ENCODE assay signal across 20 mouse cellular contexts in the genomic region with DNA sequence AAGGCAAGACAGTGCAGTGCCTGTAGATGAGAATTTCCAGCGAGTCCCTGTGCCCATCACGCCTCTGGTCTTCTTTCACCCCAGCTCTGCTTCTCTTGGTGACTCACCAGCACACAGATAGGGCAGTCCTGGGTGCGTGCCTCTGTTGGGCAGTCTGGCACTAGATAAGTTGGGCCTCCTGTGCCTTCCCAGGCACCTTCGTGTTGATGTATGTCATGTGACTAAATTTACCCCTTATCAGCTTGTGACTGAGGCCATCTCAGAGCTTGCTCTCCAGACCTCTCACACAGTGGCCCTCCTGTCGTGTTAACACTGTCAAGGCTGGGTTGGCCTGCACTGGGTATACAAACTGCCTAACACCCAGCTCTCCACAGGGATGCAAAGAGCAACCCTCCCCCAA. TPM values are rescaled to one million over a fixed set of nuclear protein-coding genes. Genes with fewer than 3 reads are reported as not detected.
DNase-seq lines count a peak whose midpoint lies in the region; ATAC-seq and TF ChIP-seq lines count a peak whose summit lies in the region.
"Had no signal": no experiment of that assay in that cellular context is flagged by ENCODE, and none has a peak within 500 bp of the region (broad histone marks: within the 10 kb centered on the region; RNA-seq: fewer than 3 reads in every experiment).

No protein-coding gene starts in this region.

- 16% methylated on average over 5 of the region's 5 CpGs for WGBS in heart, embryonic 10.5 days
- WGBS in limb, embryonic 10.5 days, result 73% methylated on average over 5 of the region's 5 CpGs
- WGBS in midbrain, embryonic 14.5 days, result 81% methylated on average over 5 of the region's 5 CpGs
- WGBS in forebrain, embryonic 10.5 days, result 90% methylated on average over 5 of the region's 5 CpGs
- WGBS in lung, adult 2 months, result 77% methylated on average over 5 of the region's 5 CpGs

- H3K9me3 ChIP-seq in heart, embryonic 10.5 days, result no peaks in the 10 kb centered on the region
- H3K9me3 ChIP-seq in limb, embryonic 10.5 days (replicated peaks), result no peaks in the 10 kb centered on the region
- H3K9me3 ChIP-seq in midbrain, embryonic 14.5 days (ENCODE audit: control insufficient read depth, low read length), result no peaks in the 10 kb centered on the region
- H3K9me3 ChIP-seq in forebrain, embryonic 10.5 days, result no peaks in the 10 kb centered on the region
- H3K9me3 ChIP-seq: limb, embryonic 15.5 days; midbrain, embryonic 13.5 days had no signal

- ATAC-seq in erythroblast, adult 5-6 weeks (replicated peaks; ENCODE audit: low FRiP score, poor library complexity, severe bottlenecking), result peak; percentile 90
- no peak for ATAC-seq in midbrain, embryonic 14.5 days (ENCODE audit: low FRiP score, low TSS enrichment)
- ATAC-seq: midbrain, embryonic 13.5 days; Patski had no signal

- H3K27ac ChIP-seq in heart, embryonic 10.5 days, result 0 out of 2 replicates have a peak overlapping the region, but pooled peaks have one; percentile 33
- H3K27ac ChIP-seq in limb, embryonic 10.5 days, result 0 out of 2 replicates have a peak overlapping the region, but pooled peaks have one; percentile 33
- no peak overlapping the region for H3K27ac ChIP-seq in midbrain, embryonic 14.5 days (replicated peaks; ENCODE audit: low read depth, low read length)
- no peak overlapping the region for H3K27ac ChIP-seq in forebrain, embryonic 10.5 days
- H3K27ac ChIP-seq: limb, embryonic 15.5 days; midbrain, embryonic 13.5 days had no signal

- H3K4me3 ChIP-seq in heart, embryonic 10.5 days, result peak overlapping the region; percentile 23
- no peak overlapping the region for H3K4me3 ChIP-seq in limb, embryonic 10.5 days
- no peak overlapping the region for H3K4me3 ChIP-seq in midbrain, embryonic 14.5 days (replicated peaks; ENCODE audit: low read depth, low read length)
- H3K4me3 ChIP-seq in forebrain, embryonic 10.5 days, result no peak overlapping the region
- H3K4me3 ChIP-seq in lung, adult 2 months (replicated peaks; ENCODE audit: extremely low read depth, low read depth, low read length), result no peak overlapping the region
- H3K4me3 ChIP-seq: limb, embryonic 15.5 days; midbrain, embryonic 13.5 days had no signal

- H3K4me1 ChIP-seq in heart, embryonic 10.5 days, result peaks cover 69% of the 10 kb centered on the region
- H3K4me1 ChIP-seq in limb, embryonic 10.5 days, result peaks cover 28% of the 10 kb centered on the region
- no peaks in the 10 kb centered on the region for H3K4me1 ChIP-seq in midbrain, embryonic 14.5 days (ENCODE audit: control insufficient read depth, insufficient read depth, low read length)
- no peaks in the 10 kb centered on the region for H3K4me1 ChIP-seq in forebrain, embryonic 10.5 days
- no peaks in the 10 kb centered on the region; the same call in 1 of the 2 replicates for H3K4me1 ChIP-seq in lung, adult 2 months (ENCODE audit: control insufficient read depth, insufficient read depth, low read length)
- H3K4me1 ChIP-seq: midbrain, embryonic 13.5 days had no signal

- H3K4me2 ChIP-seq in midbrain, embryonic 14.5 days (ENCODE audit: low read length), result no peak overlapping the region
- H3K4me2 ChIP-seq: limb, embryonic 15.5 days; midbrain, embryonic 13.5 days had no signal

- no peaks in the 10 kb centered on the region for H3K36me3 ChIP-seq in heart, embryonic 10.5 days
- no peaks in the 10 kb centered on the region for H3K36me3 ChIP-seq in limb, embryonic 10.5 days
- H3K36me3 ChIP-seq in midbrain, embryonic 14.5 days (ENCODE audit: control insufficient read depth, insufficient read depth, low read length), result no peaks in the 10 kb centered on the region
- no peaks in the 10 kb centered on the region for H3K36me3 ChIP-seq in forebrain, embryonic 10.5 days (replicated peaks)
- H3K36me3 ChIP-seq: limb, embryonic 15.5 days; midbrain, embryonic 13.5 days had no signal

- peaks cover 72% of the 10 kb centered on the region for H3K27me3 ChIP-seq in heart, embryonic 10.5 days (ENCODE audit: insufficient read depth, poor library complexity, severe bottlenecking)
- H3K27me3 ChIP-seq in limb, embryonic 10.5 days (ENCODE audit: low read depth, poor library complexity, severe bottlenecking), result peaks cover 66% of the 10 kb centered on the region
- H3K27me3 ChIP-seq in midbrain, embryonic 14.5 days (ENCODE audit: control insufficient read depth, insufficient read depth, low read length), result no peaks in the 10 kb centered on the region
- H3K27me3 ChIP-seq in forebrain, embryonic 10.5 days (ENCODE audit: poor library complexity, severe bottlenecking), result peaks cover 33% of the 10 kb centered on the region; the same call in 1 of the 2 replicates
- H3K27me3 ChIP-seq: midbrain, embryonic 13.5 days; Patski had no signal

- no peak for TF ChIP-seq POLR2A in lung, adult 2 months (IDR thresholded peaks at IDR 0.05; ENCODE audit: borderline replicate concordance, extremely low read depth, low read depth, low read length)

- no peak for DNase-seq in heart, embryonic 10.5 days (ENCODE audit: low spot score)
- no peak for DNase-seq in heart, adult 11 months
- DNase-seq in limb, embryonic 10.5 days (ENCODE audit: low spot score), result no peak
- DNase-seq in spleen, postnatal 14 days (ENCODE audit: low spot score in 2 of 2), result peak; percentile 36 to 39
- DNase-seq in midbrain, embryonic 14.5 days, result no peak
- no peak for DNase-seq in forebrain, embryonic 10.5 days (ENCODE audit: extremely low spot score, low spot score)
- DNase-seq in lung, adult 2 months, result no peak
- DNase-seq: adrenal gland, adult 8-10 months; cerebellum, adult 18-20 months; kidney, adult 2 months; layer of hippocampus, adult 9-11 months; right cerebral cortex, postnatal 25 days; thymus, postnatal 14 days had no signal

- TF ChIP-seq CTCF in lung, adult 2 months (IDR thresholded peaks at IDR 0.05; ENCODE audit: insufficient read depth, low read length), result no peak

- H3K9ac ChIP-seq in midbrain, embryonic 14.5 days (replicated peaks; ENCODE audit: low read length), result no peak overlapping the region
- H3K9ac ChIP-seq: limb, embryonic 15.5 days; midbrain, embryonic 13.5 days had no signal

RNA-seq across cellular contexts. Expression of gene Tbx2, which starts 28.3 kb away (rescaled TPM):
- 2.5 and 7.6 TPM in 2 replicates for polyA plus RNA-seq in heart, embryonic 10.5 days (2016; fragmentation: Nextera tagmentation; extraction: Ambion mirVana)
- total RNA-seq in erythroblast, adult 5-6 weeks (2015; ENCODE audit: low replicate concordance), result 0.38 TPM in 1 of 2 replicates, not detected in the other
- 0.42 and 0.85 TPM in 2 replicates for total RNA-seq in erythroblast, adult 5-6 weeks (2017; ENCODE audit: low replicate concordance)
- 4.0 and 5.3 TPM in 2 replicates for polyA plus RNA-seq in limb, embryonic 10.5 days (2016; fragmentation: Nextera tagmentation; extraction: Ambion mirVana)
- polyA plus RNA-seq in midbrain, embryonic 14.5 days (2014; fragmentation: Nextera tagmentation; extraction: Ambion mirVana), result 0.69 and 0.83 TPM in 2 replicates
- 2.5 and 3.2 TPM in 2 replicates for polyA plus RNA-seq in forebrain, embryonic 10.5 days (2016; fragmentation: Nextera tagmentation; extraction: Ambion mirVana)
- 257 and 302 TPM in 2 replicates for polyA plus RNA-seq in lung, adult 2 months (2012; rRNA removed)

RNA-seq across cellular contexts. Expression of gene Gm11444, which starts 46.1 kb away (rescaled TPM):
- polyA plus RNA-seq in heart, embryonic 10.5 days (2016; fragmentation: Nextera tagmentation; extraction: Ambion mirVana), result not detected in 2 replicates
- total RNA-seq in erythroblast, adult 5-6 weeks (2015; ENCODE audit: low replicate concordance), result not detected in 2 replicates
- not detected in 2 replicates for total RNA-seq in erythroblast, adult 5-6 weeks (2017; ENCODE audit: low replicate concordance)
- not detected in 2 replicates for polyA plus RNA-seq in limb, embryonic 10.5 days (2016; fragmentation: Nextera tagmentation; extraction: Ambion mirVana)
- not detected in 2 replicates for polyA plus RNA-seq in midbrain, embryonic 14.5 days (2014; fragmentation: Nextera tagmentation; extraction: Ambion mirVana)
- not detected in 2 replicates for polyA plus RNA-seq in forebrain, embryonic 10.5 days (2016; fragmentation: Nextera tagmentation; extraction: Ambion mirVana)
- polyA plus RNA-seq in lung, adult 2 months (2012; rRNA removed), result not detected in 2 replicates
- total RNA-seq: adrenal gland, adult 8-10 months had no signal
- polyA plus RNA-seq: embryonic facial prominence, embryonic 11.5 days; gonadal fat pad, adult 2 months; kidney, adult 2 months; limb, embryonic 15.5 days; midbrain, embryonic 13.5 days; neural tube, embryonic 14.5 days; Patski had no signal

Comparison
In these comparisons a context has a peak if more than half of its experiments do, and no peak if none do; other contexts are left out.
1. DNase-seq: peak in spleen, postnatal 14 days (2 of 2); none in heart, embryonic 10.5 days (single experiment), heart, adult 11 months (single experiment), limb, embryonic 10.5 days (single experiment), midbrain, embryonic 14.5 days (single experiment), forebrain, embryonic 10.5 days (single experiment) and lung, adult 2 months (single experiment).
2. H3K27ac ChIP-seq: peak in heart, embryonic 10.5 days (single experiment) and limb, embryonic 10.5 days (single experiment); none in midbrain, embryonic 14.5 days (single experiment) and forebrain, embryonic 10.5 days (single experiment).
3. RNA of gene Tbx2, which starts 28.3 kb away (polyA plus RNA-seq): 257 to 302 TPM in lung, adult 2 months; 2.5 to 7.6 TPM in heart, embryonic 10.5 days, 4.0 to 5.3 TPM in limb, embryonic 10.5 days, 2.5 to 3.2 TPM in forebrain, embryonic 10.5 days and 0.69 to 0.83 TPM in midbrain, embryonic 14.5 days; every median in the first group is over 10 times any median in the second.